Mouse (Mus musculus) CH12.LX (cell line): ENCODE measurements around the gene Siae. TPM values are rescaled to one million over a fixed set of nuclear protein-coding genes. Genes with fewer than 3 reads are reported as not detected.

Experiments
- DNase-seq: peaks from one replicate; pipeline ENCODE4 v3.0.0-alpha.2; 2013; ENCODE audit errors: extremely low read depth
- H3K27ac ChIP-seq: 2 replicates; pipeline ENCODE4 v1.5.1; 2012; ENCODE audit warnings: low read depth, mild to moderate bottlenecking, control low read depth, moderate library complexity; ENCODE audit not compliant: insufficient read depth
- H3K27me3 ChIP-seq: replicated peaks from 2 replicates; pipeline ENCODE3; 2012; ENCODE audit warnings: inconsistent platforms
- H3K36me3 ChIP-seq, 2 experiments: replicated peaks in 1 of 2; 2 replicates each; pipeline versions ENCODE3 to v1.6.1; 2012; ENCODE audit warnings: inconsistent platforms in 1 of 2, low read length in 1 of 2, mild to moderate bottlenecking in 1 of 2, mixed read lengths in 1 of 2, moderate library complexity in 1 of 2; ENCODE audit not compliant: control insufficient read depth in 1 of 2, insufficient read depth in 1 of 2
- H3K4me1 ChIP-seq, 2 experiments: 2 replicates each; pipeline ENCODE4 v1.6.1; 2012; ENCODE audit warnings: inconsistent platforms in 1 of 2, moderate library complexity in 1 of 2; ENCODE audit not compliant: insufficient read depth in 2 of 2, control insufficient read depth in 1 of 2
- H3K4me2 ChIP-seq: 2 replicates; pipeline ENCODE4 v1.6.1; 2012; ENCODE audit warnings: low read depth, mild to moderate bottlenecking, control low read depth; ENCODE audit not compliant: poor library complexity, insufficient read depth, severe bottlenecking
- H3K4me3 ChIP-seq, 3 experiments: fragments of 150-350 bp in 1 of 3; sonication (generic) in 1 of 3; replicated peaks in 1 of 3; 2 replicates each; pipeline versions ENCODE3 to v1.5.1; 2011 to 2012; ENCODE audit warnings: low read depth in 2 of 3, low read length in 2 of 3, mild to moderate bottlenecking in 2 of 3, moderate library complexity in 2 of 3, control low read depth in 1 of 3, improper control_type of control experiment in 1 of 3, inconsistent platforms in 1 of 3, mixed read lengths in 1 of 3; ENCODE audit not compliant: poor library complexity in 1 of 3
- H3K79me2 ChIP-seq: replicated peaks from 2 replicates; pipeline ENCODE4 v1.6.1; 2012; ENCODE audit warnings: mild to moderate bottlenecking, moderate library complexity; ENCODE audit not compliant: control insufficient read depth, poor library complexity, insufficient read depth, severe bottlenecking; ENCODE audit errors: extremely low read depth
- H3K9ac ChIP-seq: 2 replicates; pipeline ENCODE4 v1.6.1; 2012; ENCODE audit warnings: low read depth, mild to moderate bottlenecking, control low read depth, moderate library complexity; ENCODE audit not compliant: insufficient read depth
- H3K9me3 ChIP-seq: replicated peaks from 2 replicates; pipeline ENCODE3; 2012; ENCODE audit warnings: low read length, inconsistent platforms, mixed read lengths
- BHLHE40 ChIP-seq: IDR thresholded peaks from 2 replicates; pipeline ENCODE4 v1.6.1; 2011; ENCODE audit warnings: mild to moderate bottlenecking, low read depth, low read length, improper control_type of control experiment
- CHD1 ChIP-seq: IDR thresholded peaks from 2 replicates; pipeline ENCODE4 v1.6.1; 2012; ENCODE audit warnings: low read depth, low read length, improper control_type of control experiment, inconsistent platforms
- CTCF ChIP-seq, 2 experiments: IDR thresholded peaks in 1 of 2; conservative IDR thresholded peaks in 1 of 2; 2 replicates each; pipeline ENCODE4 v1.5.1; 2011 to 2012; ENCODE audit warnings: low read depth in 2 of 2, low read length in 2 of 2, improper control_type of control experiment in 1 of 2, inconsistent platforms in 1 of 2, mild to moderate bottlenecking in 1 of 2, moderate library complexity in 1 of 2
- GABPA ChIP-seq: IDR thresholded peaks from 2 replicates; pipeline ENCODE4 v1.6.1; 2012; ENCODE audit warnings: low read depth, low read length, improper control_type of control experiment, inconsistent platforms; ENCODE audit not compliant: insufficient replicate concordance
- JUN ChIP-seq: IDR thresholded peaks from 2 replicates; pipeline ENCODE4 v1.6.1; 2011; ENCODE audit warnings: low read depth, mild to moderate bottlenecking, low read length, improper control_type of control experiment, moderate library complexity; ENCODE audit not compliant: insufficient read depth
- JUND ChIP-seq: conservative IDR thresholded peaks from 2 replicates; pipeline ENCODE4 v1.6.1; 2011; ENCODE audit warnings: low read depth, low read length, improper control_type of control experiment
- KAT2A ChIP-seq: IDR thresholded peaks from 2 replicates; pipeline ENCODE4 v1.6.1; 2012; ENCODE audit warnings: low read length, improper control_type of control experiment, inconsistent platforms; ENCODE audit not compliant: insufficient replicate concordance
- MAFK ChIP-seq: IDR thresholded peaks from 2 replicates; pipeline ENCODE4 v1.6.1; 2011; ENCODE audit warnings: low read length, improper control_type of control experiment; ENCODE audit not compliant: insufficient replicate concordance
- MAX ChIP-seq: IDR thresholded peaks from 2 replicates; pipeline ENCODE4 v1.6.1; 2011; ENCODE audit warnings: low read length, improper control_type of control experiment
- MAZ ChIP-seq: IDR thresholded peaks from 2 replicates; pipeline ENCODE4 v1.6.1; 2012; ENCODE audit warnings: low read depth, mild to moderate bottlenecking, inconsistent platforms, low read length, improper control_type of control experiment, moderate library complexity
- MEF2A ChIP-seq: IDR thresholded peaks from 2 replicates; pipeline ENCODE4 v1.6.1; 2014; ENCODE audit warnings: low read depth, mild to moderate bottlenecking, inconsistent platforms, low read length, improper control_type of control experiment, borderline replicate concordance
- MYC ChIP-seq: IDR thresholded peaks from 2 replicates; pipeline ENCODE4 v1.6.1; 2011; ENCODE audit warnings: low read depth, mild to moderate bottlenecking, improper control_type of control experiment, low read length
- NELFE ChIP-seq: IDR thresholded peaks from 2 replicates; pipeline ENCODE4 v1.6.1; 2011; ENCODE audit warnings: low read depth, low read length, improper control_type of control experiment
- PAX5 ChIP-seq: IDR thresholded peaks from 2 replicates; pipeline ENCODE4 v1.6.1; 2012; ENCODE audit warnings: low read length, inconsistent platforms, mixed read lengths
- POLR2A ChIP-seq: IDR thresholded peaks from 2 replicates; pipeline ENCODE4 v1.6.1; 2011; ENCODE audit warnings: low read depth, mild to moderate bottlenecking, improper control_type of control experiment, low read length
- RAD21 ChIP-seq: IDR thresholded peaks from 2 replicates; pipeline ENCODE4 v1.6.1; 2011; ENCODE audit warnings: low read depth, mild to moderate bottlenecking, low read length, improper control_type of control experiment, moderate library complexity
- RCOR1 ChIP-seq: conservative IDR thresholded peaks from 2 replicates; pipeline ENCODE4 v1.6.1; 2012; ENCODE audit warnings: low read depth, mild to moderate bottlenecking, inconsistent platforms, low read length, improper control_type of control experiment
- SMC3 ChIP-seq: IDR thresholded peaks from 2 replicates; pipeline ENCODE4 v1.6.1; 2011; ENCODE audit warnings: low read depth, low read length, improper control_type of control experiment
- TBP ChIP-seq: conservative IDR thresholded peaks from 2 replicates; pipeline ENCODE4 v1.6.1; 2011; ENCODE audit warnings: low read depth, low read length, improper control_type of control experiment
- TCF12 ChIP-seq: IDR thresholded peaks from 2 replicates; pipeline ENCODE4 v1.6.1; 2014; ENCODE audit warnings: low read depth, mild to moderate bottlenecking, inconsistent platforms, low read length, improper control_type of control experiment
- UBTF ChIP-seq: IDR thresholded peaks from 2 replicates; pipeline ENCODE4 v1.6.1; 2012; ENCODE audit warnings: low read depth, mild to moderate bottlenecking, inconsistent platforms, low read length, improper control_type of control experiment, moderate library complexity
- USF2 ChIP-seq: conservative IDR thresholded peaks from 2 replicates; pipeline ENCODE4 v1.6.1; 2011; ENCODE audit warnings: low read depth, low read length, improper control_type of control experiment
- ZC3H11A ChIP-seq: IDR thresholded peaks from 2 replicates; pipeline ENCODE4 v1.6.1; 2012; ENCODE audit warnings: low read depth, mild to moderate bottlenecking, inconsistent platforms, low read length, improper control_type of control experiment
- ZKSCAN1 ChIP-seq: IDR thresholded peaks from 2 replicates; pipeline ENCODE4 v1.6.1; 2012; ENCODE audit warnings: low read depth, inconsistent platforms, low read length, improper control_type of control experiment, borderline replicate concordance
- ZNF384 ChIP-seq: IDR thresholded peaks from 2 replicates; pipeline ENCODE4 v1.6.1; 2012; ENCODE audit warnings: low read depth, low read length, improper control_type of control experiment, inconsistent platforms
- dilution Hi-C: fragments of 300-500 bp; cut with MboI; formaldehyde crosslinking; loops from 2 replicates; pipeline ENCODE4 v1.14.3; 2020; ENCODE audit warnings: low sequenced_read_pairs; ENCODE audit not compliant: extremely low pct_unique_long_range_greater_than_20kb, extremely low pct_ligation_motif_present
- in situ Hi-C: fragments of 300-500 bp; cut with MboI; formaldehyde crosslinking; loops from 3 replicates; pipeline ENCODE4 v1.14.3; 2019; ENCODE audit warnings: low sequenced_read_pairs, low pct_ligation_motif_present, low pct_unique_long_range_greater_than_20kb, mixed read lengths
- polyA plus RNA-seq: library from polyadenylated mRNA; unstranded; fragments of >175 nt; gene quantifications from 2 replicates; pipeline ENCODE4 v1.2.1, GENCODE M21; 2012; ENCODE audit warnings: low read depth; ENCODE audit not compliant: insufficient read length
- total RNA-seq, 2 experiments: library from RNA; depleted of rRNA; stranded (reverse); fragments of 300-350 nt in 1 of 2; fragments of >200 nt in 1 of 2; gene quantifications; 2 replicates each; pipeline ENCODE4 v1.2.3; 2012 to 2014

Gene Siae
- total and polyA plus RNA-seq, 3 experiments: 6.2 to 8.6 (median 7.9) TPM

GRCm38 (mm10) chr9:37572204-37572876 is 16.8 kb downstream of the Siae start:
- no peaks in the 10 kb centered on the region for H3K79me2 ChIP-seq
- no peak for TF ChIP-seq UBTF
- TF ChIP-seq SMC3: no peak
- no peak for TF ChIP-seq KAT2A
- no peak for TF ChIP-seq MAX
- TF ChIP-seq BHLHE40: no peak
- TF ChIP-seq TBP: no peak
- no peak for TF ChIP-seq JUND
- TF ChIP-seq ZC3H11A: no peak
- no peak for TF ChIP-seq ZKSCAN1
- TF ChIP-seq MAZ: no peak
- no peak for TF ChIP-seq GABPA
- TF ChIP-seq RCOR1: no peak
- TF ChIP-seq, all 38 proteins: peak for 0
- Histone ChIP-seq H3K4me2 (no peak overlapping the region), H3K27me3 (no peaks in the 10 kb centered on the region), H3K27ac (no peak overlapping the region), H3K4me1 (peaks cover 4 to 20% of the 10 kb centered on the region in 2 experiments; a peak in 3 of 4 replicates), H3K9me3 (no peaks in the 10 kb centered on the region), H3K9ac (no peak overlapping the region), H3K36me3 (no peaks in the 10 kb centered on the region), H3K4me3 (no peak overlapping the region)
- in situ Hi-C loops (no loop called here), dilution Hi-C loops (no loop called here)
- no peak for DNase-seq

GRCm38 (mm10) chr9:37576436-37576930 is 21.0 kb downstream of the Siae start:
- Histone ChIP-seq H3K27ac (no peak overlapping the region), H3K4me3 (no peak overlapping the region), H3K79me2 (no peaks in the 10 kb centered on the region), H3K4me2 (no peak overlapping the region), H3K27me3 (no peaks in the 10 kb centered on the region), H3K36me3 (no peaks in the 10 kb centered on the region), H3K9ac (no peak overlapping the region), H3K9me3 (no peaks in the 10 kb centered on the region), H3K4me1 (peaks cover 4 to 13% of the 10 kb centered on the region in 2 experiments; a peak in 2 of 4 replicates)
- in situ Hi-C loops (no loop called here), dilution Hi-C loops (no loop called here)
- TF ChIP-seq CHD1 (no peak), MYC (no peak), ZC3H11A (no peak), SMC3 (no peak), TCF12 (no peak), RAD21 (no peak), TBP (no peak), MAFK (no peak), NELFE (no peak), JUND (no peak), ZNF384 (no peak), MAZ (no peak), POLR2A (no peak), JUN (no peak), CTCF (conservative IDR thresholded peaks at IDR 0.05 in 1 of 2, IDR thresholded peaks at IDR 0.05 in 1 of 2; ENCODE audit: low read depth in 2 of 2, low read length in 2 of 2) (no peak), MEF2A (no peak), GABPA (no peak), UBTF (no peak), USF2 (no peak), PAX5 (no peak)
- no peak for DNase-seq
